Mouse (Mus musculus) embryonic facial prominence, embryonic 14.5 days (tissue): Measurements from ENCODE around the gene Vmn1r51. TPM values are rescaled to one million over a fixed set of nuclear protein-coding genes. Genes with fewer than 3 reads are reported as not detected.
"Not testable (repeated sequence)": the region's sequence is repeated elsewhere in the genome, so short reads cannot be mapped to it uniquely, and the experiment has no call there.

Source experiments
- ATAC-seq: fragments of 200-750 bp; cut with Nextera tagmentation; 2 replicates; pipeline ENCODE4 v1.8.0; 2017; ENCODE audit warnings: low read depth, moderate number of reproducible peaks, moderate TSS enrichment
- DNase-seq: peaks from one replicate; pipeline ENCODE4 v3.0.0-alpha.2; 2015; ENCODE audit warnings: low spot score
- H3K27ac ChIP-seq: fragments of 300-500 bp; sonication (generic); replicated peaks from 2 replicates; pipeline ENCODE4 v1.5.1; 2014; ENCODE audit warnings: low read depth, mild to moderate bottlenecking, low read length, moderate library complexity
- H3K27me3 ChIP-seq: fragments of 300-500 bp; sonication (generic); replicated peaks from 2 replicates; pipeline ENCODE4 v1.6.1; 2014; ENCODE audit warnings: low read length; ENCODE audit not compliant: control insufficient read depth, insufficient read depth
- H3K36me3 ChIP-seq: fragments of 300-500 bp; sonication (generic); 2 replicates; pipeline ENCODE4 v1.6.1; 2014; ENCODE audit warnings: low read length, mixed read lengths; ENCODE audit not compliant: control insufficient read depth, insufficient read depth
- H3K4me1 ChIP-seq: fragments of 300-500 bp; sonication (generic); 2 replicates; pipeline ENCODE4 v1.6.1; 2014; ENCODE audit warnings: antibody characterized with exemption, low read length; ENCODE audit not compliant: control insufficient read depth, insufficient read depth
- H3K4me2 ChIP-seq: fragments of 300-500 bp; sonication (generic); 2 replicates; pipeline ENCODE4 v1.6.1; 2014; ENCODE audit warnings: low read depth, mild to moderate bottlenecking, low read length, moderate library complexity, mixed read lengths
- H3K4me3 ChIP-seq: fragments of 300-500 bp; sonication (generic); 2 replicates; pipeline ENCODE4 v1.5.1; 2014; ENCODE audit warnings: low read depth, mild to moderate bottlenecking, low read length
- H3K9ac ChIP-seq: fragments of 300-500 bp; sonication (generic); 2 replicates; pipeline ENCODE4 v1.6.1; 2014; ENCODE audit warnings: low read depth, mild to moderate bottlenecking, low read length, moderate library complexity, mixed read lengths
- H3K9me3 ChIP-seq: fragments of 300-500 bp; sonication (generic); 2 replicates; pipeline ENCODE4 v1.6.1; 2016; ENCODE audit warnings: low read length; ENCODE audit not compliant: control insufficient read depth
- whole genome bisulfite sequencing: fragments of 180-500 bp; shearing (Covaris S2); extraction: QIAGEN DNeasy Blood & Tissue Kit; methylation state at CpG from one replicate; pipeline ENCODE4 v1.1.7; 2014; 5-methylcytosine and 5-hydroxymethylcytosine counted together
- polyA plus RNA-seq: library from polyadenylated mRNA; unstranded; fragments of >200 nt; fragmentation: Nextera tagmentation; extraction: Ambion mirVana; gene quantifications from 2 replicates; pipeline ENCODE4 v1.2.1, GENCODE M21; 2014

Vmn1r51 gene
- 0.15 TPM in 1 of 2 replicates, not detected in the other for polyA plus RNA-seq

DNA sequence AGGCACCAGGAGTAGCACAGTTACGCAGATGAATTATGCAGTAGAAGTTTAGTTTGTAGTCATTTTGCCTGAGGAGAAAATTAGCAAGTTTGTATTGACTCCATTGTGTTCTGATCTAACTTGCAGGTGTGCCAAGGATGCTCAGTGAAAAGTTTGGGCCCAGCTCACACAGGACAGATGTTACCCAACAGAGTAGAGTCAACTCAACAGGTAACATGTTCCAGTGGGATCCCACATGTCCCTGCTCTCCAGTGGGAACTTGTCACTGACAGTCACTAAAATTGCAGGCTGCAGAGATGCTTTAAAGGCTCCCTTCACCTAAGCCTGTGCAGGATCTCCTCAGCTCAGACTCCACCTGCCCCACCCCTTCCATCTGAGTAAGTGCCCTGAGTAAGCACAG lies at the start of gene Vmn1r51:
Vmn1r51 (plus strand) TSS at position 301 of the 400 bp plus-strand sequence.
- not testable (repeated sequence) for H3K9me3 ChIP-seq, H3K4me2 ChIP-seq, ATAC-seq, H3K4me1 ChIP-seq, H3K36me3 ChIP-seq, H3K9ac ChIP-seq, H3K4me3 ChIP-seq, DNase-seq, H3K27ac ChIP-seq, H3K27me3 ChIP-seq
- 90% methylated on average over 1 of the region's 1 CpGs for WGBS

DNA sequence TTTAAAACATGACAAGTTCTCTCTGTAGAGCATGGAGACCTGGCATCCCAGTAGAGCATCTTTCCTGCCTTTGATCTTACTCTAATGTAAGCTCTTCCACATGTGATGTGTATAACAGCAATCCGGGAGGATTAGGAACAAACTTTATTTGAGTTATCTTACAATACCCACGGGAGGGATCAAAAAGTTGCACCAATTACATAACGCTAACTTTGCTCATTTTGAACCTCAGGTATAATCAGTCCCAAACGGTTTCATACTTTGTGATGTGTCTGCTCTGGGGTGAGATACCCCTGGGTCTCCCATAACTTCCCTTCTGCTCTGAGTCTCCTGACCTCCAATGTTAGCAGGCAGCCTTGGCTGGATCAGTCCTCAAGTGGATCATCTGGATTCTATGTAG lies 44.0 kb upstream of the Vmn1r51 start, which contains the start of gene Vmn1r49:
Vmn1r49 (minus strand) TSS at position 101 of the 400 bp plus-strand sequence.
- DNase-seq (no peak), ATAC-seq (no peak)
- no peak within 1 kb of the TSS for H3K27ac ChIP-seq
- H3K4me2 ChIP-seq = no peak within 1 kb of the TSS
- H3K36me3 ChIP-seq = no peaks in the 10 kb centered on the region
- no peaks in the 10 kb centered on the region for H3K9me3 ChIP-seq
- no peak within 1 kb of the TSS for H3K4me3 ChIP-seq
- H3K9ac ChIP-seq = no peak within 1 kb of the TSS
- WGBS = 75% methylated on average over 4 of the region's 4 CpGs
- H3K4me1 ChIP-seq = no peaks in the 10 kb centered on the region
- H3K27me3 ChIP-seq = no peaks in the 10 kb centered on the region

DNA sequence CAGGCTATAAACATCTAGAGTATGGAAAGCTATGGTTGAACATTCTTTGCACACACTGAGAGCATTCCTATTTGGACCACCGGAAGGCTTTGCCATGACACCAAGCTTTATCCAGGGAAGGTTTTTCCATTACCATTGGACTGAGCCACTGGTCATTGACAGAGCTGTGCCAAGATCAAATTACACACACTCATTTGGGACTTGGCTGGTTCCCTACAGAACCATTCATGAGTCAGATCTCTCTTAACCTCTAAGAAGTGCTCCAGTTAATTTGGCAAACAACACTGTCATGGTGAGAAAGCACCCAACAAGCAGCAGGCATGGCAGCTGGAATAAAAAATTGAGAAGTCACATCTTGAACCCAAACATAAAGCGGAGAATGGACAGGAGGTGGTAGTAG lies 21.8 kb upstream of the Vmn1r51 start:
- no peak for ATAC-seq
- H3K9me3 ChIP-seq = no peaks in the 10 kb centered on the region

DNA sequence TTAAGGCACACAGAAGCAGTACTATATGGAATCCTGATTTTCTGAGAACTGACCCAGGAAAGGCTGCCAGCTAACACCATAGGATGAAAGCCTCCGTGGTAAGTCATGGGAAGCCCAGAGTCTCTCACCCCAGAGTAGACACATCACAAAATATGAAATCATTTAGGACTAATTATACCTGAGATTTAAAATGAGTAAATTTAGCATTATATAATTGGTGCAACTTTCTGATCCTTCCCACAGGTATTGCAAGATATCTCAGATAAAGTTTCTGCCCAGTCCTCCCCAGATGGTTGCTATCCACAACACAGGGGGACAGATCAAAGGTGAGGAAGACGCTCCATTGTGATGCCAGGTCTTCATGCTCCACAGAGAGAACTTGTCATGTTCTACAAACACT lies 21.3 kb upstream of the Vmn1r51 start, which contains the start of gene Vmn1r50:
Vmn1r50 (plus strand) TSS at position 301 of the 400 bp plus-strand sequence.
- 62% methylated on average over 2 of the region's 2 CpGs for WGBS

More for the DNA sequence above, 21.8 kb upstream of the Vmn1r51 start:
- no peak for DNase-seq
- Histone ChIP-seq H3K36me3 (no peaks in the 10 kb centered on the region), H3K4me1 (no peaks in the 10 kb centered on the region), H3K4me2 (no peak overlapping the region), H3K27ac (no peak overlapping the region), H3K4me3 (no peak overlapping the region), H3K9ac (no peak overlapping the region), H3K27me3 (no peaks in the 10 kb centered on the region)
- WGBS = 93% methylated on average over 2 of the region's 2 CpGs

DNA sequence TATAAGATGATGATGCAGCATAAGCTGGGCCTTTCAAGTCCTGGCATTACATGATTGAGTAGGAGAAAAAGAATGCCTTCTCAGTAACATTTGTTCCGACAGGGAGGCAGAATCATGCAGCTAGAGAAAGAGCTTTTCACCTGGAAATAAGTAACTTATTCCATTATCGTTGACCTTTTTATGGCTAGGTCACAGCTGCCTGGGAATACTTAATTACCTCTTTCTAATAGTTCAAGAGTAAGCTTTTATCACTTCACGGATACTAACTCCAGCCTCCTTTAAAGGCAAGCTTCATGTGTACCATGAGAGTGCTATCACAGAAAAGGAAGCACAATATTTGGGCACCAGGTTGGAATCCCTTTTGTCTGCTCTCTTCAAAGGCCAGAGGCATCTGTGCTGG lies 37.7 kb downstream of the Vmn1r51 start:
- Histone ChIP-seq H3K9ac (no peak overlapping the region), H3K36me3 (no peaks in the 10 kb centered on the region), H3K9me3 (no peaks in the 10 kb centered on the region), H3K27ac (no peak overlapping the region), H3K4me1 (no peaks in the 10 kb centered on the region), H3K4me2 (no peak overlapping the region), H3K27me3 (no peaks in the 10 kb centered on the region), H3K4me3 (no peak overlapping the region)
- ATAC-seq (no peak), DNase-seq (no peak)
- 83% methylated on average over 3 of the region's 3 CpGs for WGBS

More for the DNA sequence above, 21.3 kb upstream of the Vmn1r51 start, which contains the start of gene Vmn1r50:
- Histone ChIP-seq H3K27me3 (no peaks in the 10 kb centered on the region), H3K9me3 (no peaks in the 10 kb centered on the region), H3K4me1 (no peaks in the 10 kb centered on the region), H3K27ac (no peak within 1 kb of the TSS), H3K4me3 (no peak within 1 kb of the TSS), H3K4me2 (no peak within 1 kb of the TSS), H3K36me3 (no peaks in the 10 kb centered on the region), H3K9ac (no peak within 1 kb of the TSS)
- DNase-seq (no peak), ATAC-seq (no peak)

DNA sequence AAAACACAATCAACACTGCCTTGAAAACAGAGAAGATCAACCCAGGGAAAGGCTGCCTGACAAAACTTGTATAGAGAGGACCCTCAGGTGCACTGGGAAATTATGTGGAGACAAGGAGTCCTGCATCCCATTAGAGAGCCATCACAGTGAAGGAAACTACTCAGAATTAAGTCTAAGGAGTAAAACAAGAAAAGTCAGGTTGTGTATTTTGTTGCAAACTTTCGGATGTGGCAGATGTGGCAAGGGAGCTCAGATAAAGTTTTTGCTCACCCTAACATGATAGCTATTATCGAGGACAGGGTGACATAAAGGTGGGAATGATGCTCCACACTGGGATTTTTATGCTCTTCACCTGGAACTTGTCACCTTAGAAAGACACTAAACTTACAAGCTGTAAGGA lies 52.1 kb downstream of the Vmn1r51 start, which contains the start of gene Vmn1r52:
Vmn1r52 (plus strand) TSS at position 301 of the 400 bp plus-strand sequence.
- 65% methylated on average over 2 of the region's 2 CpGs for WGBS
- no peak for ATAC-seq
- Histone ChIP-seq H3K27me3 (no peaks in the 10 kb centered on the region), H3K9ac (no peak within 1 kb of the TSS), H3K4me2 (no peak within 1 kb of the TSS), H3K4me1 (no peaks in the 10 kb centered on the region), H3K27ac (no peak within 1 kb of the TSS), H3K9me3 (peaks cover 5% of the 10 kb centered on the region; the same call in 1 of the 2 replicates), H3K36me3 (no peaks in the 10 kb centered on the region), H3K4me3 (no peak within 1 kb of the TSS)
- DNase-seq = no peak

Other genes starting within 250 kb of the Vmn1r51 start
- gene Vmn1r42, start 246.2 kb upstream of the Vmn1r51 start, polyA plus RNA-seq = not detected in 2 replicates
- 0.06 TPM in 1 of 2 replicates, not detected in the other for gene Vmn1r43, start 246.2 kb upstream of the Vmn1r51 start, polyA plus RNA-seq
- not detected in 2 replicates for gene Vmn1r44, start 238.9 kb upstream of the Vmn1r51 start, polyA plus RNA-seq
- not detected in 2 replicates for gene Vmn1r45, start 182.0 kb upstream of the Vmn1r51 start, polyA plus RNA-seq
- not detected in 2 replicates for gene Vmn1r46, start 153.3 kb upstream of the Vmn1r51 start, polyA plus RNA-seq
- gene Vmn1r47, start 106.4 kb upstream of the Vmn1r51 start, polyA plus RNA-seq = not detected in 2 replicates
- gene Vmn1r48, start 85.8 kb upstream of the Vmn1r51 start, polyA plus RNA-seq = not detected in 2 replicates
- not detected in 2 replicates for gene Vmn1r49, start 44.1 kb upstream of the Vmn1r51 start, polyA plus RNA-seq
- not detected in 2 replicates for gene Vmn1r50, start 21.2 kb upstream of the Vmn1r51 start, polyA plus RNA-seq
- not detected in 2 replicates for gene Vmn1r52, start 52.2 kb downstream of the Vmn1r51 start, polyA plus RNA-seq
- gene V1ra8, start 80.2 kb downstream of the Vmn1r51 start, polyA plus RNA-seq = not detected in 2 replicates
- gene Vmn1r53, start 101.8 kb downstream of the Vmn1r51 start, polyA plus RNA-seq = not detected in 2 replicates
- gene Vmn1r54, start 123.7 kb downstream of the Vmn1r51 start, polyA plus RNA-seq = not detected in 2 replicates
- not detected in 2 replicates for gene BC048671, start 178.6 kb downstream of the Vmn1r51 start, polyA plus RNA-seq
- 3.1 and 6.4 TPM in 2 replicates for gene Chst13, start 202.6 kb downstream of the Vmn1r51 start, polyA plus RNA-seq
- gene Uroc1, start 210.7 kb downstream of the Vmn1r51 start, polyA plus RNA-seq = 0.11 TPM in 1 of 2 replicates, not detected in the other
- gene Zxdc, start 246.9 kb downstream of the Vmn1r51 start, polyA plus RNA-seq = 11.9 and 12.9 TPM in 2 replicates